Mouse (Mus musculus): ENCODE results near the gene Laptm4a.

The Laptm4a gene

DNA sequence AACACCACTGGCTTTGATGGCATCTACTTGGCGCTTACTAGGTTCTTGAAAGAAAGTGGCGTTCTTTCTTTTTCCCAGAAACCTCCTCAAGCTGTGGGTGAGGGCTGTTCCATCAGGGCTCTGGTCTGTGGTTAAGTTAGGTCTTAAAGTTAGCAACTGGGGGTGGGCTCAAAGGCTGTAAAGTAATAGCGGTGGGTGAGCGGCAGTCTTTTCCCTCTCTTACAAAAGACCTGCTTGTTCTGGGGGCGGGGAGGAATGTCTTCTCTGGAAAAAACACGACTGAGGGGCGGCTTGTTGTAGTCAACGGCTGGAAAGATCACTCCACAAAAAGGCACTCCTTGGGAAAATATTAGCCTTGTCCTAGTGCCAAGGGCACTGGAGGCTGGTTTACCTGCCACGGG lies 32.7 kb downstream of the Laptm4a start:
- no peak for DNase-seq (ENCODE audit: low read depth)

DNA sequence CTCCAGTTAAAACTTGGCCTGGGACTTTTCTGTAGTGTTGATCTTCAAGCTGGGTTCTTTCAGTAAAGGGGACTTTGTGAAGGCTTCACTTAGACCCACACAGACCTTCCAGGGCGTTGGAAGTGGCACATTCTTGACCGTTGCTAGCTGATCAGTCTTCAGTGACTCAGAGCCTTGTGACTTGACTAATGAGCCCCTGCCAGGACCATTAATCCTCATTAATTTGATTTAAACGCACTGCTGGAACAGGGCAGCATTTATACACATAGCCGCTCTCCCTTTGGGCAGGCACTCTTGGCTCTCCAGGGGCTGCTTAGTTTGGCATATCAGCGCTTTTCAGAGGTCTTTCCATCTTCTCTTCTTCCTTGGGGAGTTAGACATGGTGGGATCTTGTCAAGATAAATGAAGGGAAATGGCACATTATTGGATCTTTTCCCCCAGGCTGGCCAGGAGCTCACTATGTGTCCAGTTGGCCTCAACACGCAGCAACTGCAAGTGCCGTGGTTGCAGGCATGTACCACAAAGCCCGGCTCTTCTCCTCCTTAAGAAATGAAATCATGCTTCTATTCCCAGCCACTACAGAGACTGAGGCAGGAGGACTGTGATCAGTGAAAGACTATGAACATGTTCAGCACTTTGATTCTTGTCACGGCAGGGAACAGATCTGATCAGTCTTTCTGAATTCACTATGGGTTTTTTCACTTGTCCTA lies 40.3 kb downstream of the Laptm4a start:
- peak; percentile 72 for DNase-seq (ENCODE audit: low read depth)

GRCm38 (mm10) chr12:8969828-8970227 lies 48.4 kb downstream of the Laptm4a start:
- DNase-seq (ENCODE audit: low read depth): peak; percentile 65

DNA sequence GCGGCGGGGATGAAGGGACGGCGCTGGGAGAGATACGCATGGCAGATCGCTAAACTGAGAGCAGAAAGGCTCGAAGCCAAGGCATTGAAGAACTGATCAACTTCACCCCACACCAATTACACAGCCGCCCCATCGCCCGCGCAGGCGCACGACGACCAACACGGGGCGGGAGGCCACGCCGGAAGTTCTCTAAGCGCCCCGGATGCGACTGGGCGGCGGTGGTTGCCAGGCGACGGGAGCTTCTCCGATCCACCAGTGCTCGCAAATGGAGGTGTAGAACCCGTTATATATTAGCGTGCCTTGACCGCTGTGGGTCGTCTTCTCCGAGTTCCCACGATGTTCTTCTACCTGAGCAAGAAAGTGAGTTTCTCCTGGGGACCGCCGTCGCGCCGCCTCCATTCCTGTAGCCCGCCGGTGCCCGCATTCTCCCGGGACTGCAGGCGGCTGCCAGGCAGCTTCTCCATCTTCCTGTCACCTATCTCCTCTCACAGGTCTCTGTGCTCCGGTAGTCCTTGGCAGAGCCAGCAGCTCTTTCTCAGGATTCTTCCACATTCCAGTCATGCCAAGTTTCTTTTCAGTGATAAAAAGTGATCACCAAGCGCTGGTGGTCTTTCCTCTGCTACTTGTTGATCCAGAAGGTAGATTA lies 52.5 kb downstream of the Laptm4a start, which contains the start of gene Wdr35:
TSS of gene Wdr35 (plus strand) at position 73 of the 646 bp plus-strand sequence.
- DNase-seq (ENCODE audit: low read depth): peak; percentile 94

GRCm38 (mm10) chr12:8975076-8975475 lies 53.6 kb downstream of the Laptm4a start:
- DNase-seq (ENCODE audit: low read depth): peak; percentile 23
